In the genomic region with DNA sequence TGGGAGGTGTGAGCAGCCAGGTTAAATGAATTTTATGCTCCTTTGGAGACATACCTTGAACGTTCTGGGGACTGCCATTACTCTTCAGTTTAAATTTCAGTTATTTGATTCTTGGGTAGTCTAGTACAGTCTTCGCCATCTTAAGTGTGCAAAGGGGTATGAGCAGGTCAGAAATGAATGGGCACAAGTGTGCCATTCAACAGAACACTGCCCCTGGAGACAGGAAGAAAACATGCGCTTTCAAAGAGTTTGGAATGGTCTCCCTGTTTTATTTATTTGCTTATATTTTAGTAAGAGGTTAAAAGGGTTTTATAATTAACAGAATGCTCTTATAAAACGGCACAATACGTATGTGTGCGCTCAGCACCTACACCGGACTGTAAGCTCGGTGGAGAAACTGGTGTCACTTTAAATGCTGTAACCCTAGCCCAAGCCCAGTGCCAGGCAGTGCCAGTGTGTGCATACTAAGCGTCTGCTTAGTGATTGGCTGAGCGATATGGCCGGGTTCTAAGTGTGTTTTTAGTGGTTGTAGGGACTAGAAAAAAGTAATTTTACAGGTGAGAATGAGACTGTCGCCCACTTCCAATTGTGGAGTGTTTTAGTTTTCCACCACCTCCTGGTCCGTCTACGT, we compare ENCODE assay signal across 8 mouse cellular contexts. TPM values are rescaled to one million over a fixed set of nuclear protein-coding genes. Genes with fewer than 3 reads are reported as not detected.
DNase-seq lines count a peak whose midpoint lies in the region; ATAC-seq and TF ChIP-seq lines count a peak whose summit lies in the region.

No protein-coding gene starts in this region.

- no peak for TF ChIP-seq POLR2A in myocyte (IDR thresholded peaks at IDR 0.05; ENCODE audit: insufficient read length, low read depth)

- H3K9me3 ChIP-seq in megakaryocyte, embryonic 14.5 days, result no peaks in the 10 kb centered on the region
- H3K9me3 ChIP-seq in forebrain, embryonic 15.5 days, result no peaks in the 10 kb centered on the region
- H3K9me3 ChIP-seq in kidney, embryonic 14.5 days (ENCODE audit: control insufficient read depth, low read length), result no peaks in the 10 kb centered on the region

- H3K4me3 ChIP-seq in megakaryocyte, embryonic 14.5 days (replicated peaks), result peak overlapping the region; percentile 99
- peak overlapping the region; percentile 68 for H3K4me3 ChIP-seq in forebrain, embryonic 15.5 days
- peak overlapping the region; percentile 83 for H3K4me3 ChIP-seq in kidney, embryonic 14.5 days (ENCODE audit: low read length)
- H3K4me3 ChIP-seq in myocyte, result peak overlapping the region; percentile 33

- H3K27me3 ChIP-seq in megakaryocyte, embryonic 14.5 days (replicated peaks), result no peaks in the 10 kb centered on the region
- no peaks in the 10 kb centered on the region for H3K27me3 ChIP-seq in forebrain, embryonic 15.5 days
- no peaks in the 10 kb centered on the region for H3K27me3 ChIP-seq in kidney, embryonic 14.5 days (ENCODE audit: control insufficient read depth, insufficient read depth, low read length)
- H3K27me3 ChIP-seq in myocyte (ENCODE audit: control insufficient read depth, insufficient read depth, insufficient read length), result no peaks in the 10 kb centered on the region

- H3K27ac ChIP-seq in forebrain, embryonic 15.5 days (replicated peaks), result no peak overlapping the region
- H3K27ac ChIP-seq in kidney, embryonic 14.5 days (ENCODE audit: low read depth, low read length), result no peak overlapping the region

- intact Hi-C loops in left cerebral cortex, postnatal 4 days (cut with DNase I), result loop anchor here (2.0 kb wide), 1 partner anchor 46 kb away; no protein-coding TSS in a partner anchor

- no peak for ATAC-seq in megakaryocyte, adult 5-6 weeks (ENCODE audit: poor library complexity, severe bottlenecking)
- no peak for ATAC-seq in forebrain, embryonic 15.5 days (replicated peaks)
- no peak for ATAC-seq in kidney, embryonic 14.5 days (ENCODE audit: low FRiP score, low TSS enrichment)

- H3K36me3 ChIP-seq in megakaryocyte, embryonic 14.5 days (replicated peaks; ENCODE audit: low read length), result no peaks in the 10 kb centered on the region
- H3K36me3 ChIP-seq in forebrain, embryonic 15.5 days, result no peaks in the 10 kb centered on the region
- no peaks in the 10 kb centered on the region for H3K36me3 ChIP-seq in kidney, embryonic 14.5 days (ENCODE audit: control insufficient read depth, insufficient read depth, low read length)
- no peaks in the 10 kb centered on the region for H3K36me3 ChIP-seq in myocyte (ENCODE audit: control insufficient read depth, insufficient read depth)

- peak overlapping the region; percentile 73 for H3K4me2 ChIP-seq in forebrain, embryonic 15.5 days (replicated peaks)
- peak overlapping the region; percentile 89 for H3K4me2 ChIP-seq in kidney, embryonic 14.5 days (replicated peaks; ENCODE audit: low read depth, low read length)
- H3K4me2 ChIP-seq in myocyte (ENCODE audit: low read depth), result peak overlapping the region; percentile 96

- 36% methylated on average over 14 of the region's 14 CpGs for WGBS in forebrain, embryonic 15.5 days
- WGBS in kidney, embryonic 14.5 days, result 41% methylated on average over 14 of the region's 14 CpGs

- H3ac ChIP-seq in myocyte (ENCODE audit: control insufficient read depth, insufficient read length), result peak overlapping the region; percentile 40

- H3K9ac ChIP-seq in forebrain, embryonic 15.5 days (replicated peaks), result peak overlapping the region; percentile 73
- no peak overlapping the region; the same call in 1 of the 2 replicates for H3K9ac ChIP-seq in kidney, embryonic 14.5 days (ENCODE audit: low read depth, low read length)

- H3K4me1 ChIP-seq in megakaryocyte, embryonic 14.5 days, result peaks cover 59% of the 10 kb centered on the region
- peaks cover 17% of the 10 kb centered on the region for H3K4me1 ChIP-seq in forebrain, embryonic 15.5 days
- peaks cover 12% of the 10 kb centered on the region; the same call in 1 of the 2 replicates for H3K4me1 ChIP-seq in kidney, embryonic 14.5 days (ENCODE audit: control insufficient read depth, insufficient read depth, low read length)

- DNase-seq in left cerebral cortex, postnatal 4 days, result no peak
- DNase-seq in layer of hippocampus, adult 9-10 months (ENCODE audit: low spot score), result no peak
- DNase-seq in yolk sac, embryonic 10.5 days (ENCODE audit: low spot score), result no peak

- peaks cover 6% of the 10 kb centered on the region for H3K79me2 ChIP-seq in myocyte (ENCODE audit: control insufficient read depth, insufficient read depth)

TF ChIP-seq in myocyte, 11 proteins besides CTCF, POLR2A, EP300 and RAD21:
- TF ChIP-seq MYOD1 (IDR thresholded peaks at IDR 0.05; ENCODE audit: control insufficient read depth in 1 of 3, insufficient read length in 2 of 3, low read depth in 2 of 3) (no peak), TCF3 (IDR thresholded peaks at IDR 0.05; ENCODE audit: insufficient read length, low read depth) (no peak)
TF ChIP-seq in myocyte: peak in this region for 0.

RNA-seq across cellular contexts. Expression of gene Gnptab, which starts 1.6 kb away (rescaled TPM):
- 0.57 TPM in 1 of 2 replicates, not detected in the other for polyA plus RNA-seq in megakaryocyte, embryonic 14.5 days (2012; ENCODE audit: insufficient read depth, low replicate concordance)
- 55.8 and 57.4 TPM in 2 replicates for total RNA-seq in megakaryocyte, adult 5-6 weeks (2015)
- 29.4 and 33.3 TPM in 2 replicates for total RNA-seq in megakaryocyte, adult 5-6 weeks (2017)
- polyA plus RNA-seq in forebrain, embryonic 15.5 days (2015; fragmentation: Nextera tagmentation; extraction: Ambion mirVana), result 15.0 and 15.8 TPM in 2 replicates
- polyA plus RNA-seq in kidney, embryonic 14.5 days (2014; fragmentation: Nextera tagmentation; extraction: Ambion mirVana), result 6.7 and 17.6 TPM in 2 replicates
- 4.6 TPM for polyA plus RNA-seq in myocyte (2012; fragmentation: generic; extraction: Trizol)
- total RNA-seq in left cerebral cortex, postnatal 4 days (2021), result 10 to 100 TPM; 95.3 to 97.6 TPM

RNA-seq across cellular contexts. Expression of gene Dram1, which starts 1.7 kb away (rescaled TPM):
- polyA plus RNA-seq in megakaryocyte, embryonic 14.5 days (2012; ENCODE audit: insufficient read depth, low replicate concordance), result 0.72 TPM in 1 of 2 replicates, not detected in the other
- total RNA-seq in megakaryocyte, adult 5-6 weeks (2015), result 45.0 and 46.2 TPM in 2 replicates
- total RNA-seq in megakaryocyte, adult 5-6 weeks (2017), result 35.5 and 36.0 TPM in 2 replicates
- 0.47 and 0.70 TPM in 2 replicates for polyA plus RNA-seq in forebrain, embryonic 15.5 days (2015; fragmentation: Nextera tagmentation; extraction: Ambion mirVana)
- 0.99 and 1.0 TPM in 2 replicates for polyA plus RNA-seq in kidney, embryonic 14.5 days (2014; fragmentation: Nextera tagmentation; extraction: Ambion mirVana)
- polyA plus RNA-seq in myocyte (2012; fragmentation: generic; extraction: Trizol), result 1.7 TPM
- total RNA-seq in left cerebral cortex, postnatal 4 days (2021), result 1 to 10 TPM; 1.6 to 2.1 TPM

Comparison
In these comparisons a context has a peak if more than half of its experiments do, and no peak if none do; other contexts are left out.
1. H3K4me3 ChIP-seq: peak in every context shown above with its lines; median percentile 99 in megakaryocyte, embryonic 14.5 days; 83 in kidney, embryonic 14.5 days; 68 in forebrain, embryonic 15.5 days; 33 in myocyte.